Mouse (Mus musculus): Measurements from ENCODE around the gene B4galt3.
"Not testable (repeated sequence)": the region's sequence is repeated elsewhere in the genome, so short reads cannot be mapped to it uniquely, and the experiment has no call there.

B4galt3 gene

DNA sequence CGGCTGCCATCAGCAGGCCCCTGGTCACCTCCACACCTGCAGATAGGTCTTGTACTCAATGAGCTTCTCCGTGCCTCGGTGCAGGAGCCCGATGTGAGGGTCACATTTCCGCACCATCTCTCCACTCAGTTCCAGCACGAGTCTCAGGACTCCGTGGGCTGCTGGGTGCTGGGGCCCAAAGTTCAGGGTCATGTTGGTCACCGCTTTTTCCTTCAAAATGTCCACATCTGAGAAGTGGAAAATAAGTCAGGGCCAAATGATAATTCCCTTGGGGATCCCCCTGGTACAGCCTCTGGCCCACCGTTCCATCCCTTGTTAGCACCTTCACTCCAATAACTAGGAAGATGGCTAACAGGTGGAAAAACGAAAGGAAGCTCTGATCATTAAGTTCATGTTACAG lies 29.2 kb upstream of the B4galt3 start:
- DNase-seq (ENCODE audit: low read depth) = no peak

DNA sequence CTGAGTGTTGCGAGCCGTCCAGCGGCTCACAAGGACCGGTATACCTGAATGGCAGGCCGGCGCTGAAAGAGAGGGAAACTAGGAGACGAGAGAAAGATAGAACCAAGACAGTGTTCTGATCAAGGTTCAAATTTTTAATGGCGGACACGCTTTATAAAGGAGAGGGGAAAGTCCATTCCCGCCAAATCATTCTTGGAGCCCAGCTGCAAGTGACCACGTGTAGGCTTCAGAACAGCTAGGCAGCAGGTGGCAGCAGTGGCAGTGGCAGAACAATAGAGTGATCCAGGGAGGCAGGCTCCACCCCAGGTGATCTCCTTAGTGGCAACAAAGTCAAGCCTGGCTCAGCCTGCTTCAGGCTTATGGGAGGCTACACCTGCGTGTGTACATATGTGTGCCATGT lies 28.2 kb upstream of the B4galt3 start:
- not testable (repeated sequence) for DNase-seq (ENCODE audit: low read depth)

DNA sequence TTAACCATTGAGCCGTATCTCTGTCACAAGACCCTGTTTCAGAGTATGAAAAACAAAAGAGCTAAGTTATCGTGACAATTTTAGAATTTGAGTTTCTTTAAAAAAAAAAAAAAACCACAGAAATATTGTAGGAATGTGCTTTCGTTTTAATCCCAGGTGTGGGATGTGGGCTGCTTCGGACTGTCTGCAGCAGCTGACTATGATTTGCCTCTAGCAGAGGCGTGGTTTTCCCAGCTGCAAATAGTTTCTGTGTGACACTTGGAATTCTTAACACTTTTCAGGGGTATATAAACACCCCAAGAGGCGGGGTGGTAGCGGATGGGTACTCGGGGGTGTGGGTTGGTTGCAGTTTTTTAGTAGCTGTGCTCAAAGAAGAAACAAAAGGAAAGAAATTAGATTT lies 24.8 kb upstream of the B4galt3 start:
- DNase-seq (ENCODE audit: low read depth) = no peak

DNA sequence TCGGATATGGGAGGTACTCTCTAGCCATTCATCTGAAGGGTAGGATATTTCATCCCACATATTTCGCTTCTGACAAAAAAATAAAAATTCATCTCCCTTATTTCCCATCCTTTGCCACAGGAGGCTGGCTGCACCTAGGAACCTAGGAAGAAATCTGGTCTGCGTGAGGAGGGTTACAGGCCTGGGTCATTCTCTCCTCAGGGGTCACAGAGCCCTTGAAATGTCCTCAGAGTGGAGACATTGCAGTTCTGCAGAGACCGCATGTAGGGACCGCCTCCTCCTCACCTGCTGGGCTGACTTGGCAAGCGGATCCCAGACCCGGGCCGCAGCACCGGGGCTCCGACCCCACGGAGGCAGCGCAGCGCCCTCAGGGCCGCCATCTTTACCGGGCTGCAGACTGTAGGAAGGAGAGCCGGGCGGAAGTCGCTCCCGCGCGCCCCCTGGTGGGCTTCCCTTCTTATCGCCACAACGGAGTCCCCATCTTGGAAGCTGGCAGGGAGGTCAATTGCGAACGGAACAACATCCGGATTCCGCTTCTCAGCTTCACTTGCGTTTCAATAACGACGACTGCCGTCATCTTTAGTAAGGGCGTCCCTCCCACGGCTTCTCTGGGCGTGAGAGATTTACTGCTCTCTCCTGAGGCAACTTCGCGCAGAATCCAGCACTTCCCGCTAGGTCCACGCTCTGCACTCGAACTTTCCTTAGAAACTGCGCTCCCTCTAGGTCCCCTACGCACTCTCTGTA lies 23.2 kb upstream of the B4galt3 start:
- DNase-seq (ENCODE audit: low read depth) = peak; percentile 99

DNA sequence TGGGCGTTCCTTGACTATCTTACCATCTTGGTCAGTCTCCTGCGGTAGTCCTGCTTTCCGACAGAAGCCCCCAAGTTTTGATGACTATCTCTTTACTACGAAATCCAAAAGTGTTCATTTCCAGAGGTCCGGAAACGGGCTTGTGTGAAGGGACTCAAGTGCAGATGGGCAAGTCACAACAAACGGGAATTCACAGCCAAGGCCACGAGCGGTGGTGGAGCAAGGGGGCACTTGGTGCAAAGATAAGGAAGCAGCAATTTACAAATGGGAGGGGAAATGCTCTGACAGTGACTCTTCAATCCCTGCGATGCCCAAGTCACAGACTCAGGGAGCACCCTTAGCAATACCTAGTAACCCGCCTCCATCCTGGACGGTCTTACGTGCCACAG lies 22.7 kb upstream of the B4galt3 start:
- DNase-seq (ENCODE audit: low read depth) = no peak

DNA sequence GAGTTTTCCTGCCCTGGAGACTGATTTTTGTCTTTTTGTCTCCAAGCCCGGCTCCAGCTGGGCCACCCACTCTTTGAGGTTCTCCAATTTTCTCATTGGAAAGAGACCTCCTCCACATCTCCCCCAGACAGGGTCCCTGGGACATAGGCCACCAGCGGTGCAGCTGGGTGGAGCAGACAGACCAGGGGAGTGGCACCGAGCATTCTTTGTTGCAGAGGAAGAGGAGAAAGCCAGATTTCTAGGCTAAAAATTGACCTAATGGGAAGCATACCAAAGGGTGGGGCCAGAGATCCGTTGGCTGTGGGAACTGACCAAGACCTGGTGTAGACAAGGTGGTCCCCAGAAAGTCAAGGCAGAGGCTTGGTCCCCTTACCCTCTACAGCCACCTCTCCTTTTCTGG lies 22.2 kb upstream of the B4galt3 start:
- peak; percentile 44 for DNase-seq (ENCODE audit: low read depth)

DNA sequence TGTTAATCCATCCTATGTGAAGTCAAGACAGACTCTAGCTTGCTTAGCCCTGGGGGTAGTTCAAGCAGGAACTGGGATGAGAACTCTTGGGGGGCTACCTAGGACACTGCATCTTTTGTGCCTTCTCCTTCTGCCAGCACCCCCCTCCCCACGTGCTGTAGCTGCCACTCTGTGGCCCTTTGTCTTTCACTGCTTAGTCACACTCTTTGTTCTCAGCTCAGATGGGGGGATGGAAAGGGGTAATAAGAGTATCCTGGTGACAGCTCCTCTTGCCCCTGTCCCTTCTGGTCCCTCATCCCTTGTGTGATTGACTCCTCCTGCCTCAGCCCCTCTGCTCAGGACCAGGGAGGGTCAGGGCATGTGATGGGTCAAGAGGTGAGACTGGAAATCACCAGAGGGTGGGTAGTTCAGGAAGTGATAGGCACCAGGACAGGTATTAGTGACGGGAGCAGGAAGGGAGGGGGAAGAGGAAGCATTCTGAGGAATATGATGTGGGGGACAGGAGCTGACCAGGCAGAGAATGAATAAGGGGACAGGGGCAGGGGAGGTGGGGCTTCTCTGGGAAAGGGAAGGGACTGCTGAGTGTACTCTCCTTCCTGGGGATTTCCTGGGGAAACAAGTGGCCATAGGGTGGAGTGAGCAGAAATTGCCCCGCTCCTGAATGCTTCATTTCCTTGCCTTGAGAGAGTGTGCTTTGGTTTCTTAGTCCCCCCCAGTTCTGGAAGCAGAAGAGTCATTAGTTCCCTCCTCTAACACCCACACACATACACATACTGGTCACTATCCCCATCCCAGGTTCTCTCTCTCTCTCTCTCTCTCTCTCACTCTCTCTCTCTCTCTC lies 21.5 kb upstream of the B4galt3 start:
- peak; percentile 65 for DNase-seq (ENCODE audit: low read depth)

DNA sequence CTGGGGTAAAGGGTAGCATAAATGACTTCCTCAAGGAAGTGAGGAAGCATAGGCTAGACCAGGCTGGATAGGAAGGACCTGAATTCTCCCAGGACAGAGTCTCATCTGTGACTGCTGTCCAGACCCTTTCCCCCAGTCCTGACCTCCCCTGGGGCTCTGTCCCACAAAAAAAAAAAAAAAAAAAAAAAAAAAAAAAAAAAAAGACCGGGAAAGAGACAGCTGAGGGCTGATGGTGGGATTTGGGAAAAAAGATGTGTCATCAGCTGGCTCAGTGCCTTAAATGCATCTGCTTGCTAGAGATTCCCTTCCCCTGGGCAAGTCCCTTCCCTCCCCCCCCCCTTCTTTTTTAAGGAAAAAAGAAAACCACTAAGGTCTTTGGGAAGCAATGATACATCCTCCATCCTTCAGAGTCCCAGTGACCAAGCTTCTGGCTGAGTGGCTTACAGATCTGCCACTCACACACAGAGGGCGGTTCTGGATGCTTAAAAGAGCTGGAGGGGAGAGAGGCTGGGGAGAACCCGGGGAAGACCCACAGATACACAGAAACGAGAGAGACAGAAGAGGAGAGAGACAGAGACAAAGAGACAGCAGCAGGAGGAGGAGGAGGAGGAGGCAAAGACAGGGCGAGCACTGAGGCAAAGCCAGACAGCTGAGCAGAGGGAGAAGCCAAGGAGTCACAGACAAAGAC lies 20.1 kb upstream of the B4galt3 start, which contains the start of gene Adamts4:
Gene Adamts4 (plus strand): TSS at position 509 of the 688 bp plus-strand sequence.
- DNase-seq (ENCODE audit: low read depth) = no peak

DNA sequence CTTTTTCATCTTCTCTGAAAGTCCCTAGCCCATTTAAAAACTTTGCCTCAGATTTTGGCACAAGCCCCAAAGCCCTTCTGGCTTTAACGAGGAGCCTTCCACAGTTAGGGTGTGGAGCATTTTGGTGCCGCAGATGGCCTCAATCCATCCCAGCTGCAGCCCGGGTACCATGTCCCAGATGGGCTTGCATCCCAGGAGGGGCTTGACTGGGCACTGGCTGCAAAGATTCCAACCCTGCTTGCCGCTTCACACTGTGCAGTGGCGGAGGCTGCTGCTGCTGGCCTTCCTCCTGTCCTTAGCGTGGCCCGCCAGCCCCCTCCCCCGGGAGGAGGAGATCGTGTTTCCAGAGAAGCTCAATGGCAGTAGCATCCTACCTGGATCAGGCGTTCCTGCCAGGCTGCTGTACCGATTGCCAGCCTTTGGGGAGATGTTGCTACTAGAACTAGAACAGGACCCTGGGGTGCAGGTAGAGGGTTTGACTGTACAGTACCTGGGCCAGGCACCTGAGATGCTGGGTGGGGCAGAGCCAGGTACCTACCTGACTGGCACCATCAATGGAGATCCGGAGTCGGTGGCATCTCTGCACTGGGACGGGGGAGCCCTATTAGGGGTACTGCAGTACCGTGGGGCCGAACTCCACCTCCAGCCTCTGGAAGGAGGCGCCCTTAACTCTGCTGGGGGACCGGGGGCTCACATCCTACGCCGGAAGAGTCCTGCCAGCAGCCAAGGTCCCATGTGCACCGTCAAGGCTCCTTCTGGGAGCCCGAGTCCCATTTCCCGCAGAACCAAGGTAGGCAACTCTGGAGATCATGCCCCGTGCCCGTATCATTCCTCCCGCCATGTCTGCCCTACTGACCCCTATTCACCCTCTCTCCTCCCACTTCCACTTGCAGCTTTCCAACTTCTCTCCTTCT lies 19.2 kb upstream of the B4galt3 start, which contains the start of gene Ndufs2:
Gene Ndufs2 (minus strand): TSS at position 709 of the 914 bp plus-strand sequence.
- no peak for DNase-seq (ENCODE audit: low read depth)

DNA sequence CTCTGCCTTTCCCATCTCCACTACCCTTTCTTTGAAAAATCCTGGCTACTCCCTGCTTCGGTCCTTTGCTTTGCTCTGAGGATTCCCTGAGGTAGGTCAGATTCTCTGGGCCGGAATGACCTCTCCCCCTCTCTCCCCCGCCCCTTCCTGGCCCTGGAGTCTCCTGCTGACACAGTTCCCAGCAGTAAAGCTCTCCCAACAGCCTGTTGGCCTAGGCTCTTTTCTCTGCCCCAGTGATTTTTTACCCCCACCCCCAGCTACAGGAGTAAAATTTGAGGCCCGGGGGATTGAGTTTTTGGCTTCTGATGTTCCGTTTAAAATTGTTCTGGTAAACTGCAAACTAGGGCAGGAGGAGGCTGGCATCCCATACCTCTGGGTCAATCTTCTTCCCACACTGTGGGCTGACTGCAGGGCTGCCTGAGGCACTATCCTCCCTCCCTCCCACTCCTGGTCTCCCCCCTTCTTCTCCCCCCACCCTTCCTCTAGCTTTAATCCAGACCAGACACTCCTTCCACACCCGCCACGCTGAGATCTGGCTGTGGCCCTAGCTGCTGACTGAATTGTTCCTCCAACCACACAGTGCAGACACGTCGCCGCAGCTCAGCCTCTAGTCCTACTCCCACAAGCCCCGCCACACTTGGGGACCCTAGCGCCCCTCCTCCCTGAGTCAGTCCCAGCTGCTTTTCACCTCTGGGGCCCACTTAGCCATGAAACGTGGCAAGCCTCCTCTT lies 18.4 kb upstream of the B4galt3 start:
- DNase-seq (ENCODE audit: low read depth) = no peak

DNA sequence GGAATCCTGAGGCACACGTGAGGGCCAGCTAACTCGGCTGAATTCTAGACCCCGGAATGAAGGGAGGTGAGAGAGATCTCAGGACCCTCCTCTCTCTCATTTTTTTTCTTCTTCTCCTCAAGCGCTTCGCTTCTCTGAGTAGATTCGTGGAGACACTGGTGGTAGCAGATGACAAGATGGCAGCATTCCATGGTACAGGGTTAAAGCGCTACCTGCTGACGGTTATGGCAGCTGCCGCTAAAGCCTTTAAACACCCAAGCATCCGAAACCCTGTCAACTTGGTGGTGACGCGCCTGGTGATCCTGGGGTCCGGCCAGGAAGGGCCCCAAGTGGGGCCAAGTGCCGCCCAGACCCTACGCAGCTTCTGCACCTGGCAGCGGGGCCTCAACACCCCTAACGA lies 17.7 kb upstream of the B4galt3 start:
- no peak for DNase-seq (ENCODE audit: low read depth)

DNA sequence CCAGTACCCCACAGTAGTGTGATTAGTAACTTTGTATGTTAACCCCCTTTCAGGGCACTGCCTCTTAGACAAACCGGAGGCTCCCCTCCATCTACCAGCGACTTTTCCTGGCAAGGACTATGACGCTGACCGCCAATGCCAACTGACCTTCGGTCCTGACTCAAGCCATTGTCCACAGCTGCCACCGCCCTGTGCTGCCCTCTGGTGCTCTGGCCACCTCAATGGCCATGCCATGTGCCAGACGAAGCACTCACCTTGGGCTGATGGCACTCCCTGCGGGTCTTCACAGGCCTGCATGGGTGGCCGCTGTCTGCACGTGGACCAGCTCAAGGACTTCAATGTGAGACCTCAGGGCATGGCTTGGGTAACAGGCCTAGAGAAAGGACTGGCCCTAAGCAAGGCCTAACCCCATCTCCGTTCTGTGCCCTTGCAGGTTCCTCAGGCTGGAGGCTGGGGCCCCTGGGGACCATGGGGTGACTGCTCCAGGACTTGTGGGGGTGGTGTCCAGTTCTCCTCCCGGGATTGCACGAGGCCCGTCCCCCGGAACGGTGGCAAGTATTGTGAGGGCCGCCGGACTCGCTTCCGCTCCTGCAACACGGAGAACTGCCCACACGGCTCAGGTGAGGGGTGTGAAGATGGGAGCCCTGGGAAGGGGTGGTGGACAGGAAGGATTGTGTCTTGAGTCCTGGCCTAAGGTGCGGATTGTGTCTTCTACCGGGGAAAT lies 13.9 kb upstream of the B4galt3 start:
- DNase-seq (ENCODE audit: low read depth) = no peak

DNA sequence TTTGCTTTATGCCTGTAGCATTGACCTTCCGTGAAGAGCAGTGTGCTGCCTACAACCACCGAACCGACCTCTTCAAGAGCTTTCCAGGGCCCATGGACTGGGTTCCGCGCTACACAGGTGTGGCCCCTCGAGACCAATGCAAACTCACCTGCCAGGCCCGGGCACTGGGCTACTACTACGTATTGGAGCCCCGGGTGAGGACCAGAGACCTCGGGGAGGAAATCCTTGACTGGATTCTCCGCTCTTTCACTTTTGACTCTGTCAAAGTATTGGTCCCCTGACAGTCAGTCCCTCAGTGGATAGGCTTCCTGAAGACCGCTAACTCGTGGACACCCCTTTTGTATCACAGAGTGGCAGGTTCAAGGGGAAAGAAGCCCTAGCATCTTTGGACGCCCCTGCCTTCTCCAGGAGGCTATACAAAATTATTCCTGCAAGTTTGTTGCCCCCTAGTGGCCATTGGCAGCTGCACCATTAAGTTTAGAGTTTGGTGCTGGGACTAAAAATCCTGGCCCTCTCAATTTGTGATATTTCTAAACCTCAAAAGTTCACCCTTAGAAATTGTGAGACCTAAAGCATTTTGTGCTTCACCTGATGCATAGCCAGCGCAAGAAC lies 13.1 kb upstream of the B4galt3 start:
- DNase-seq (ENCODE audit: low read depth) = peak; percentile 84

DNA sequence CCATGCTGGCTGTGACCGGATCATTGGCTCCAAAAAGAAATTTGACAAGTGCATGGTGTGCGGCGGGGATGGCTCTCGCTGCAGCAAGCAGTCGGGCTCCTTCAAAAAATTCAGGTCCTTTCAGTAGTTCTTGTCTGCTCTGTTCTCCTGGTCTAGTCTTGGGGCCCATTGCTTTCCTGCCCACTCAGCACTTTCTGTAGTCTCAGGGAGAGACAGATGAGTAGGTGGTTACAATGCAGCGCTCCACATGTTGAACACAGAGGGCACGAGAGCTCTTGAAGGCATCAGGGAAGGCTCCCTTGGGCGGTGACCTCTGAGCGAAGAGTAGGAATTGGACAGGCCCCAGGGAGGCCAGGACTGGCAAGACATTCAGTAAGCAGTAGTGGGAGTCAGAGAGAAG lies 12.3 kb upstream of the B4galt3 start:
- DNase-seq (ENCODE audit: low read depth) = no peak

DNA sequence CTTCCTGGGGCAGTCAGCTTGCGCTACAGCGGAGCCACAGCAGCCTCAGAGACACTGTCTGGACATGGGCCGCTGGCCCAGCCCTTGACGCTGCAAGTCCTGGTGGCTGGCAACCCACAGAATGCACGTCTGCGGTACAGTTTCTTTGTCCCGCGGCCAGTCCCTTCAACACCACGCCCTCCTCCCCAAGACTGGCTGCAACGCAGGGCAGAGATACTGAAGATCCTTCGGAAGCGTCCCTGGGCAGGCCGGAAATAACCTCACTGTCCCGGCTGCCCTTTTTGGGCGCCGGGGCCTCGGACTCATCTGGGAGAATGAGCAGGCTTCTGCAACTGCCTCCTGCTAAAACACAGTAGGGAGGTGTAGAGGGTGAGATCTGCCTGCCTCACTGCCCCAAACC lies 11.2 kb upstream of the B4galt3 start:
- peak; percentile 73 for DNase-seq (ENCODE audit: low read depth)

DNA sequence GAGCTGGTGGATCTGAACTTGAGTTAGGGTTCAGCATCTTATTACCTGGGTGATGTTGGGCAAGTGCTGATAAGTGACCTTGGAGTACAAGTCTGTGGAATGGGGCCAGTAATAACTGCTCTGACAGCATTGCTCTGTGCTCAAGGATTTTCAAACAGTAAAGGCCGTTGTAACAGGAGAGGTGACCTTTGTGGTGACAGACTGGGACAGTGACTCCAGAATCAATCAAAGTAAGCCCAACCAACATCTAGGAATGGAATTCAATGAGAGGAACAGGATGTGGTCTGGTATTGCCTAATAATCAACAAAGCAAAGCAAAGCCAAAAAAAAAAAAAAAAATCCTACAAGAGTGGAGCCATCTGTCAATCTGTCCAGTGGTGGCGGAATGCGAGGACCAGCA lies 9.8 kb upstream of the B4galt3 start:
- DNase-seq (ENCODE audit: low read depth) = no peak

DNA sequence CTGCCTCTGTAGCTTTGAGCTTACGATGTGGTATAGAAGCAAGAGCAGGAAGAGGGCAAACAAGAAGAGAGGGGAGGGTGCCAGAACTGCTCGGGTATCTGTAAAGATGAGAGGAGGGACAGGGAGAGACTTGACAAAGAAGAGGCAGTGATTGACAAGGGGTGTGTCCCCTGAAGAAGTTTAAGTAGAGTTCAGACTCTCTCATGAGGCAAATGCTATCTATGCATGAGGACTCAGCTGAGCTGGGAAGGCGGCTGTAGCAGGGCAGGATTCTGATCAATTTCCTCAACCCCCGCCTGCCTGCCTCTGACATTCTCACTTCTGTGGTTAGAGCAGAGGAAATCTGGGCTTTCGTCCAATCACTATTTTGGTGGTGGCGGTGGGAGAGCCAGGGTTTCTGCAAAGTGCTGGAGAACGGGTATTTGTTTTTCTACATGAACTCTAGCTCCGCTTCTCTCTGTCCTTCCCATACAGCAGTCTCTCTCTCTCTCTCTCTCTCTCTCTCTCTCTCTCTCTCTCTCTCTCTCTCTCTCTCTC lies 7.5 kb upstream of the B4galt3 start:
- DNase-seq (ENCODE audit: low read depth) = peak; percentile 83

DNA sequence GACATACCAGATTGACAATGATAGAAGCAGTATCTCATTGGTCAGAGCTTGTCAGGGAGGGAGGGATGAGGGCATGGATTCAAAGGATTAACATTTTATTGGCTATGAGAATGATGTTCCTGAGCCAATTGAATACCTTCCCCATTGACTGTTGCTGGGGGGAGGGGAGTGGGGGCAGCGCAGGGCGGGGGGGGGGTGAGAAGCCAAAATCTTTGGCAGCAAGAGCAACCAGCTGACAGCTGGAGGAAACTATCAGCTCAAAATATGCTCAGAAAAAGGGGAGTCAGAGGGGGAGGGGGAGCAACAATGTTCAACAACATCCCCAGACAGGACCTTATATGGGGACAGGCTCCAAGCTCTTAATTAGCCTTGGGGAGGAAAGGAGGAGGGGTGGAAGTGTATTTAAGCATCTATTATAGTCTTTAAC lies 6.9 kb upstream of the B4galt3 start:
- no peak for DNase-seq (ENCODE audit: low read depth)

DNA sequence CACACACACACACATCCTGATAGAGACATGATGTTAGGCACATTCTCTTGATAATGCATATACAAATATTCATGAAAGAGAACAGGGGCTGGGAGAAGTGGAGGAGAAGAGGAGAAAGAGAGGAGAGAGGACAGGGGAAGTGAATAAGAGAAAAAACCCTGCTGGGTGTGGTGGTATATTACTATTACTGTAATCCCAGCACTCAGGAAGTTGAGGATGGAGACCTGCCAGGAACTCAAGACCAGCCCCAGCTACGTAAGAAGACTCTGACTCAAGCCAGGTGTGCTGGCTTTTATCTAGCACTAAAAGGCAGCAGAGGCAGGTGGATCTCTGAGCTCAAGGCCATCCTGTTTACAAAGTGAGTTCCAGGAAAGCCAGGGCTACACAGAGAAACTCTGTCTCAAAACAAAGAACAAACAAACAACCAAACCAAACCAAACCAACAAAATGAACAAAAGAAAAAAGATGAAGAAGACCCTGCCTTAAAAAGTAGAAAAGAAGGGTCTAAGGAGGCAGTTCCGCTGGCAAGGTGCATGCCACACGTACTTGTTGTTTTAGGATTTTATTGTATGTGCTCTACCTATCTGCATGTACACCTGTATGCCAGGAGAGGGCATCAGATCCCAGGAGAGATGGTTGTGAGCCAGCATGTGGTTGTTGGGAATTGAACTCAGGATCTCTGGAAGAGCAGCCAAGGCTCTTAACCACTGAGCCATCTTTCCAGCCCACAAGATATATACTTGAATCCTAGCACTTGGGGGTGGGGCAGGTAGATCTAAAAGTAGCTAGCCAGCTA lies 6.3 kb upstream of the B4galt3 start:
- DNase-seq (ENCODE audit: low read depth) = no peak

All from 416B (cell line).